In the genomic region with DNA sequence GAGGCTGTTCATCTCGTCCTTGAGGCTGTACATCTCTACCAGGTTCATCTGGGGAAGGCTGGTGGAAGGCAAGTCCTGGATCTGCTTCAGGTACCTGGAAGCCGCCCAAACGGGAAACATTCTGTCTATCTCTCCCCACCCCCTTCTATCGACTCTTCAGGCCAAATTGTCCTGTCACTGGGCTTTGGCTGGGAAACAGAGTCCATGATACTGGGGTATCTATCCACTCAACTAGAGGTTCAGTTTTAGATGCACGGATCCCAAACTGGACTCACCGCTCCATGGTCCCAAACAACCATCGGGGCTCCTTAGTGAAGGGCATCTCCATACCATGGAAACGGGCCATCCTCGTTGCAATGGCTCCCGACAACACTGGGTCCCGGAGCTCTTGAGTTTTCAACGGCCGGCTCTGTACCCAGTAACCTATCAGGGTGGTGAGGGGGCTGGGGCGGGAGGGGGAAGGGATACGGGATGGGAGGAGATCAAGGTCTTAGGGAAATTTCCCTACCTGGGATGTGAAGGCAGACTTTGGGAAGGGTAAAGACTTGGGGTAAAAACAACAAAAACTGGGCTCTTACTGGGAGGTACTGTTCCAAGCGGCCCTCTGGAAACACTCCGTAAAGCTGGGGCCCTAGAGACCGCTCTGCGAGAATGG, we compare ENCODE assay signal across 8 mouse cellular contexts. TPM values are rescaled to one million over a fixed set of nuclear protein-coding genes. Genes with fewer than 3 reads are reported as not detected.
DNase-seq lines count a peak whose midpoint lies in the region; ATAC-seq and TF ChIP-seq lines count a peak whose summit lies in the region.
"Had no signal": no experiment of that assay in that cellular context is flagged by ENCODE, and none has a peak within 500 bp of the region (broad histone marks: within the 10 kb centered on the region; RNA-seq: fewer than 3 reads in every experiment).

No protein-coding gene starts in this region.

- TF ChIP-seq POLR2A in limb, embryonic 14.5 days (IDR thresholded peaks at IDR 0.05; ENCODE audit: borderline replicate concordance, extremely low read depth, insufficient read depth, insufficient read length): no peak

- H3K4me3 ChIP-seq in lung, embryonic 16.5 days (ENCODE audit: low read length): peak overlapping the region; percentile 84
- H3K4me3 ChIP-seq in forebrain, embryonic 14.5 days (ENCODE audit: low read depth, low read length): peak overlapping the region; percentile 57
- peak overlapping the region; percentile 68 for H3K4me3 ChIP-seq in limb, embryonic 14.5 days (replicated peaks; ENCODE audit: low read length)
- peak overlapping the region; percentile 73 for H3K4me3 ChIP-seq in stomach, embryonic 15.5 days (replicated peaks)

- peak overlapping the region; percentile 93 for H3K4me2 ChIP-seq in lung, embryonic 16.5 days (ENCODE audit: low read depth, low read length)
- H3K4me2 ChIP-seq in forebrain, embryonic 14.5 days (ENCODE audit: low read length): peak overlapping the region; percentile 64
- H3K4me2 ChIP-seq in limb, embryonic 14.5 days (replicated peaks; ENCODE audit: low read depth, low read length, severe bottlenecking): peak overlapping the region; percentile 92
- peak overlapping the region; percentile 94 for H3K4me2 ChIP-seq in stomach, embryonic 15.5 days

- H3K9me3 ChIP-seq in lung, embryonic 16.5 days (ENCODE audit: control insufficient read depth, low read length): no peaks in the 10 kb centered on the region
- H3K9me3 ChIP-seq in forebrain, embryonic 14.5 days (replicated peaks; ENCODE audit: control insufficient read depth, low read length): no peaks in the 10 kb centered on the region
- no peaks in the 10 kb centered on the region for H3K9me3 ChIP-seq in limb, embryonic 14.5 days (ENCODE audit: control insufficient read depth, low read length)
- H3K9me3 ChIP-seq in stomach, embryonic 15.5 days: no peaks in the 10 kb centered on the region

- H3K4me1 ChIP-seq in lung, embryonic 16.5 days (replicated peaks; ENCODE audit: control insufficient read depth, insufficient read depth, low read length): peaks cover 8% of the 10 kb centered on the region; the same call in 1 of the 2 replicates
- peaks cover 5% of the 10 kb centered on the region; the same call in 1 of the 2 replicates for H3K4me1 ChIP-seq in forebrain, embryonic 14.5 days (ENCODE audit: control insufficient read depth, insufficient read depth, low read length)
- H3K4me1 ChIP-seq in limb, embryonic 14.5 days (ENCODE audit: control insufficient read depth, insufficient read depth, low read length): peaks cover 6% of the 10 kb centered on the region
- peaks cover 7% of the 10 kb centered on the region for H3K4me1 ChIP-seq in stomach, embryonic 15.5 days

- 82% methylated on average over 19 of the region's 19 CpGs for WGBS in lung, embryonic 16.5 days
- WGBS in forebrain, embryonic 14.5 days: 82% methylated on average over 19 of the region's 19 CpGs
- 82% methylated on average over 19 of the region's 19 CpGs for WGBS in limb, embryonic 14.5 days
- 81% methylated on average over 19 of the region's 19 CpGs for WGBS in stomach, embryonic 15.5 days

- ATAC-seq in lung, embryonic 16.5 days (ENCODE audit: low read depth): no peak
- ATAC-seq in forebrain, embryonic 14.5 days: no peak
- no peak for ATAC-seq in limb, embryonic 14.5 days (ENCODE audit: low FRiP score, low read depth)
- no peak for ATAC-seq in stomach, embryonic 15.5 days (ENCODE audit: insufficient read depth, low FRiP score, low read depth)

- DNase-seq in lung, postnatal 36 days: no peak
- no peak for DNase-seq in forebrain, embryonic 14.5 days (ENCODE audit: low spot score)
- no peak for DNase-seq in limb, embryonic 14.5 days (ENCODE audit: low spot score)
- DNase-seq in ovary, adult 18-20 months (ENCODE audit: low spot score): no peak
- DNase-seq in adrenal gland, postnatal 4 days (ENCODE audit: low spot score in 2 of 2): no peak
- DNase-seq: adrenal gland, postnatal 36 days had no signal

- H3K9ac ChIP-seq in lung, embryonic 16.5 days (ENCODE audit: low read length): peak overlapping the region; percentile 85; the same call in 1 of the 2 replicates
- H3K9ac ChIP-seq in forebrain, embryonic 14.5 days (ENCODE audit: low read length): peak overlapping the region; percentile 71; the same call in 1 of the 2 replicates
- H3K9ac ChIP-seq in limb, embryonic 14.5 days (ENCODE audit: low read depth, low read length, severe bottlenecking): peak overlapping the region; percentile 72; the same call in 1 of the 2 replicates
- no peak overlapping the region for H3K9ac ChIP-seq in stomach, embryonic 15.5 days

- H3K27me3 ChIP-seq in lung, embryonic 16.5 days (ENCODE audit: control insufficient read depth, insufficient read depth, low read depth, low read length): no peaks in the 10 kb centered on the region
- H3K27me3 ChIP-seq in forebrain, embryonic 14.5 days (replicated peaks; ENCODE audit: control insufficient read depth, insufficient read depth, low read length): no peaks in the 10 kb centered on the region
- no peaks in the 10 kb centered on the region for H3K27me3 ChIP-seq in limb, embryonic 14.5 days (ENCODE audit: control insufficient read depth, insufficient read depth, low read length)
- H3K27me3 ChIP-seq in stomach, embryonic 15.5 days (replicated peaks): no peaks in the 10 kb centered on the region

- peaks cover 5% of the 10 kb centered on the region for H3K36me3 ChIP-seq in lung, embryonic 16.5 days (ENCODE audit: control insufficient read depth, insufficient read depth, low read length)
- H3K36me3 ChIP-seq in forebrain, embryonic 14.5 days (ENCODE audit: control insufficient read depth, insufficient read depth, low read length): peaks cover 25% of the 10 kb centered on the region; the same call in 1 of the 2 replicates
- H3K36me3 ChIP-seq in limb, embryonic 14.5 days (ENCODE audit: control insufficient read depth, insufficient read depth, low read length): peaks cover 19% of the 10 kb centered on the region
- 0 out of 2 replicates have a peak, but pooled peaks cover 4% of the 10 kb centered on the region for H3K36me3 ChIP-seq in stomach, embryonic 15.5 days

- H3K27ac ChIP-seq in lung, embryonic 16.5 days (ENCODE audit: low read length): no peak overlapping the region
- H3K27ac ChIP-seq in forebrain, embryonic 14.5 days (ENCODE audit: low read depth, low read length): no peak overlapping the region
- H3K27ac ChIP-seq in limb, embryonic 14.5 days (replicated peaks; ENCODE audit: low read depth, low read length): no peak overlapping the region
- H3K27ac ChIP-seq in stomach, embryonic 15.5 days: no peak overlapping the region

RNA-seq across cellular contexts. Expression of a gene that starts 1.1 kb away (rescaled TPM):
- 2.6 and 2.9 TPM in 2 replicates for polyA plus RNA-seq in lung, embryonic 16.5 days (2015; fragmentation: Nextera tagmentation; extraction: Ambion mirVana)
- 1.3 and 2.0 TPM in 2 replicates for polyA plus RNA-seq in forebrain, embryonic 14.5 days (2014; fragmentation: Nextera tagmentation; extraction: Ambion mirVana)
- 0.96 and 1.8 TPM in 2 replicates for polyA plus RNA-seq in limb, embryonic 14.5 days (2012; rRNA removed)
- polyA plus RNA-seq in limb, embryonic 14.5 days (2014; fragmentation: Nextera tagmentation; extraction: Ambion mirVana): 1.4 and 2.4 TPM in 2 replicates
- 3.6 and 4.2 TPM in 2 replicates for polyA plus RNA-seq in stomach, embryonic 15.5 days (2015; fragmentation: Nextera tagmentation; extraction: Ambion mirVana)
- 1 to 10 TPM; 2.5 to 3.0 TPM for total RNA-seq in adrenal gland, postnatal 4 days (2021)

RNA-seq across cellular contexts. Expression of a gene that starts 1.2 kb away (rescaled TPM):
- not detected in 2 replicates for polyA plus RNA-seq in lung, embryonic 16.5 days (2015; fragmentation: Nextera tagmentation; extraction: Ambion mirVana)
- polyA plus RNA-seq in forebrain, embryonic 14.5 days (2014; fragmentation: Nextera tagmentation; extraction: Ambion mirVana): not detected in 2 replicates
- polyA plus RNA-seq in limb, embryonic 14.5 days (2012; rRNA removed): 0.40 and 0.47 TPM in 2 replicates
- not detected in 2 replicates for polyA plus RNA-seq in limb, embryonic 14.5 days (2014; fragmentation: Nextera tagmentation; extraction: Ambion mirVana)
- not detected in 2 replicates for polyA plus RNA-seq in stomach, embryonic 15.5 days (2015; fragmentation: Nextera tagmentation; extraction: Ambion mirVana)
- 1 to 10 TPM in 1 of 2 experiments, under 1 TPM in 1; 0.84 to 1.9 TPM for total RNA-seq in adrenal gland, postnatal 4 days (2021)

RNA-seq across cellular contexts. Expression of a gene that starts 1.4 kb away (rescaled TPM):
- 58.4 and 60.4 TPM in 2 replicates for polyA plus RNA-seq in lung, embryonic 16.5 days (2015; fragmentation: Nextera tagmentation; extraction: Ambion mirVana)
- 59.3 and 66.3 TPM in 2 replicates for polyA plus RNA-seq in forebrain, embryonic 14.5 days (2014; fragmentation: Nextera tagmentation; extraction: Ambion mirVana)
- polyA plus RNA-seq in limb, embryonic 14.5 days (2012; rRNA removed): 72.6 and 79.0 TPM in 2 replicates
- polyA plus RNA-seq in limb, embryonic 14.5 days (2014; fragmentation: Nextera tagmentation; extraction: Ambion mirVana): 45.6 and 46.9 TPM in 2 replicates
- 51.3 and 55.5 TPM in 2 replicates for polyA plus RNA-seq in stomach, embryonic 15.5 days (2015; fragmentation: Nextera tagmentation; extraction: Ambion mirVana)
- total RNA-seq in adrenal gland, postnatal 4 days (2021): 10 to 100 TPM; 87.1 to 87.7 TPM

RNA-seq across cellular contexts. Expression of a gene that starts 2.6 kb away (rescaled TPM):
- 4.7 and 5.7 TPM in 2 replicates for polyA plus RNA-seq in lung, embryonic 16.5 days (2015; fragmentation: Nextera tagmentation; extraction: Ambion mirVana)
- polyA plus RNA-seq in forebrain, embryonic 14.5 days (2014; fragmentation: Nextera tagmentation; extraction: Ambion mirVana): 0.79 and 0.89 TPM in 2 replicates
- 3.7 and 4.4 TPM in 2 replicates for polyA plus RNA-seq in limb, embryonic 14.5 days (2012; rRNA removed)
- polyA plus RNA-seq in limb, embryonic 14.5 days (2014; fragmentation: Nextera tagmentation; extraction: Ambion mirVana): 0.57 and 0.63 TPM in 2 replicates
- 0.63 and 0.66 TPM in 2 replicates for polyA plus RNA-seq in stomach, embryonic 15.5 days (2015; fragmentation: Nextera tagmentation; extraction: Ambion mirVana)
- total RNA-seq in adrenal gland, postnatal 4 days (2021): 100 to 1,000 TPM in 1 of 2 experiments, 10 to 100 TPM in 1; 95.7 to 128 TPM

RNA-seq across cellular contexts. Expression of a gene that starts 18.0 kb away (rescaled TPM):
- not detected in 2 replicates for polyA plus RNA-seq in lung, embryonic 16.5 days (2015; fragmentation: Nextera tagmentation; extraction: Ambion mirVana)
- polyA plus RNA-seq in forebrain, embryonic 14.5 days (2014; fragmentation: Nextera tagmentation; extraction: Ambion mirVana): not detected in 2 replicates
- not detected in 2 replicates for polyA plus RNA-seq in limb, embryonic 14.5 days (2012; rRNA removed)
- polyA plus RNA-seq in limb, embryonic 14.5 days (2014; fragmentation: Nextera tagmentation; extraction: Ambion mirVana): not detected in 2 replicates
- not detected in 2 replicates for polyA plus RNA-seq in stomach, embryonic 15.5 days (2015; fragmentation: Nextera tagmentation; extraction: Ambion mirVana)
- not detected for total RNA-seq in adrenal gland, postnatal 4 days (2021)
- total RNA-seq: adrenal gland, postnatal 36 days had no signal
